Mouse (Mus musculus) lung, postnatal 0 days (tissue): ENCODE measurements around the gene Dclre1a.

ENCODE experiments used
- CTCF ChIP-seq: IDR thresholded peaks from 2 replicates; pipeline ENCODE4 v1.5.1; 2016; ENCODE audit warnings: antibody characterized with exemption, mild to moderate bottlenecking
- EP300 ChIP-seq: IDR thresholded peaks from 2 replicates; pipeline ENCODE4 v1.6.1; 2016; ENCODE audit warnings: antibody characterized with exemption, mild to moderate bottlenecking, control low read depth

GRCm38 (mm10) chr19:56581981-56582380, 34.0 kb upstream of the Dclre1a start:
- no peak for TF ChIP-seq CTCF
- TF ChIP-seq EP300, result no peak
